Mouse (Mus musculus): Measurements from ENCODE around the gene Sost. TPM values are rescaled to one million over a fixed set of nuclear protein-coding genes. Genes with fewer than 3 reads are reported as not detected.
"Not testable (repeated sequence)": the region's sequence is repeated elsewhere in the genome, so short reads cannot be mapped to it uniquely, and the experiment has no call there.

Gene Sost
- 1 to 10 TPM in 3 of 4 experiments, under 1 TPM in 1; 0.65 to 1.9 (median 1.2) TPM for total RNA-seq (2022)

DNA sequence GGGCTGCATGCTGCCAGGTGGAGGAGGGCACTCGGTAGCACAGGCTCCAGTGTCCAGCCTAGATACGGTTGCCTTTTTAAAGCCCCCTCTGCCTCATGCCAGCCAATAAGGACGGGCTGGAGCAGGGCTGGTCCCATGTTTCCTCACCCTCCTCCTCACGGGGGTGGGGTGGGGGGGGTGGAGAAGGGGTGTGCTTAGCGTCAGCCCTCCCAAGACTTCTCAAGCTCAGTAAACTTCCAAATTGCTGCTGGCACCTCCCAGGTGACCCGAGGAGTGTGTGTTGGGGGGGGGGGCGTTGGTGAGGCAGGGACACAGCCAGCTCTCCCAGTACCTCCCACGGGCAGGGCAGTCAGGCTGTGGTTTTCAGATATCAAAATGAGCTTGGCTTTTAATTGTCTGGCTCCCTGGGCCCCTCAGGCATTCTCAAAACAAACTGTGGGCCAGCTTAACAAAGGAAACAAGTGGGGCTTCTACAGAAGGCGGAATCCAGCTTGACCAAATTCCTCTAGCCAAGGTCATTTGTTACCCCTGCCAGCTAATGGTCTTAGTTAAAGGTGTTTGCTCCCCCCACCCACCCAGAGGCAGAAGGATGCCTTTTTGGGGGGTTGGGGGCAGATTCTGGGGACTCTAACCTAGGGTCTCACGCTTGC, at the start of gene Sost:
Gene Sost (minus strand): TSS at position 51 of the 650 bp plus-strand sequence.
- no peak for DNase-seq (ENCODE audit: low spot score)

GRCm38 (mm10) chr11:102016136-102016535, 49.3 kb upstream of the Sost start:
- DNase-seq (ENCODE audit: low spot score) = peak; percentile 47

- no peak for DNase-seq (ENCODE audit: low spot score)
Observed at GRCm38 (mm10) chr11:102015472-102015871, 48.7 kb upstream of the Sost start.

DNA sequence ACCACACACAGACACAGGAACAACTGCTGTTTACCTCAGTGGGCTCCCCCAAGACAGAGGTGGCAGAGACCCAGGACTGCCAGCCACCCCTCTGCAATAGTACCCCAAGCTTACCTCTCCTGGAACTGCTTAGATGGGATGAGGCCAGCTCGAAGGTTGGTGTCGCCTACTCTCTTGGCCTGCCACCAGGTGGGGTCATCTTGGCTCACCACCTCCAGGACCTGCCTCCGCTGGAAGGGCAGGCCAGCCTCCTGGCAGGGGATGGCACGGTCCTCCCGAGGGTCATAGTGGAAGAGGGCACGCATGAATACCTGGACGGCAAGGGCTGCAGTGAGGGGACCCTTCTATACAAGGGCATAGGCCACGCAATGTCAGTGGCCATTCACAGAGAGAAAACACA, 46.4 kb upstream of the Sost start:
- DNase-seq (ENCODE audit: low spot score) = no peak

DNA sequence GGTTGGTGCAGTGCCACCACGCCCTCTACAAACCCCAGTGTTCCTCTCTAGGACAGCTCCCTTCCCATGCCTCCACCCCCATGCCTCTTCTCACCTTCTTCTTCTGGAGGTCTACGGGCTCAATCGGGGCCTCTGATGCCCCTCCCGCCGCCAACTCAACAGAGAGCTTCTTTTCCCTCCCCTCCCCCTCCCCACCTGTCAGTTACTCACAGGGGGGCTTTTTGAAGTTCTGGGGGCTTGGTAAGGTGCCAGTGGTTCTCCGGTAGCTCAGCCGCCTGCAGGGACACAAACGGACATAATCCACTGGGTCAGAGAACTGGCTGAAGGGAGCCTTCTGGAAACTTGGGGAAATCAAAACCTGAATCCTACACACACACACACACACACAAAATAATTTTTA, 44.7 kb upstream of the Sost start:
- no peak for DNase-seq (ENCODE audit: low spot score)

GRCm38 (mm10) chr11:102010140-102010539, 43.3 kb upstream of the Sost start:
- DNase-seq (ENCODE audit: low spot score) = no peak

GRCm38 (mm10) chr11:102008954-102009637, 42.3 kb upstream of the Sost start:
- DNase-seq (ENCODE audit: low spot score) = no peak

DNA sequence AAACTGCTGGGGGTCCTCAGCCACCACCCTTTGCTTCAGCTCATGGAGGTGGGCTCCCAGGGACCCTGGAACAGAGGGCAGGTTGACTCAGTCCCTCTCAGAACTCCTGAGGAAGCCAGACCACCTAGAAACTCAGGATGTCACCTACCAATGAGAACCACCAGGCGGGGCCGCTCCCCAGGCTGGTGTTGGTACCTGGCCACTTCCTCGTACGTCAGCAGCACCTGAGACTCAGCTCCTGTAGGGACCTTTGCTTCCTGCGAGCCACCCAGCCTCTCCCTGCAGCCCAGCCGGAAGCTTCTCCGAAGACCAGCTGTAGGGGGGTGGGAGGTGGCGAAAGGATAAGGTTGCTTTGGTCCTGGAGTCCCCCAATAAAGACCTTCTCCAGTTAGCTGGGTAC, 41.6 kb upstream of the Sost start:
- no peak for DNase-seq (ENCODE audit: low spot score)

DNA sequence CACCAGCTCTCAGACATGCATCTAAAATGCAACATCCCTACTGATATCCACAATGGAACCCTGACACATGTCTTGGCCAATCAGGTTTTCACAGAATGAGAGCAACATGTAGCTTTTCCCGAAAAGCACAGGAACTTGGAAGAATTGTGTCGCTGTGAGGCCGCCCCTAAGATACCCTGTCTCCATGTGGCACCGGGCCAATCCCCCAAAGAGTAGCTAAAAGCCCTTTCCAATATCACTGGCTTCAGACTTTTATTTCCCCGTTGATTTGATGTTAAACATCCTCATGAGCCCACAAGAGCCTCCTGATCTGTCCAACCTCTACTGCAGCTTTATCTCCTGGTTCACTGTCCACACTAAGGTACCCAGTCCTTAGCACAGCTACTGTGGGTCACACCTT, 39.9 kb upstream of the Sost start:
- no peak for DNase-seq (ENCODE audit: low spot score)

- no peak for DNase-seq (ENCODE audit: low spot score)
Observed at GRCm38 (mm10) chr11:102006271-102006670, 39.5 kb upstream of the Sost start.

DNA sequence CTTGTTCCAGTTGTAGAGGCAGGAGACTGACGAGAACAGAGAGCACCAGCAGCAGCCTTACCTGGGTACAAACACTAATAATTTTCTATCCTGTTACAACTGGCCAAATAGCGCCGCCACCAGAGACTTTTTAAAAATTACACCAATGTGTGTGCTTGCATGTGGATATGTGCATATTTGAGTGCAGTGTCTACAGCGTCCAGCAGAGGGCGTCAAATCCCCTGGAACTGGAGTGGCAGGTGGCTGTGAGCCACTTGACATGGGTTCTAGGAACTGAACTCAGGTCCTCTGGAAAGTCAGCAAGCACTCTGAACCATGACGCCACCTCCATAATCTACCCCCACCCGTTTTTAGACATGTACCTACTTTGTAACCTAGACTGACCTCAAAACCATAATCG, 37.4 kb upstream of the Sost start:
- DNase-seq (ENCODE audit: low spot score) = no peak

DNA sequence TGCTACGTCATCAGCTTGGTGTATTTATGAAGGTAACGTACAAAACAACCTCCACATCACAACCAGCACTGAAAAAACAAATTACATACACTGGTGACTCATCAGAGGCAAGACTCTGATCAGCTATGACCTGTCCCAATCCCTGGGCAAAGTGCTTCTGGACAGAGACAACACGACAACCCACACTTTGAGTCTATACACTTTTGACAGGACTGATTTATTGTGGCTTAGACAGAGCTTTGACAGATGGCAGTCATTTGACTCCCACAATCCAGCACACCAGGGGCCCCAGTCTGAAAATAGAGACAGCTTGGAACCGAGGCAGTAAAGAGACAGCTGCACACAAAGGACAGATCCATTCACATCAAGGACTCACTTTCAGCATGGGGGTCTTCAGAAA, 32.7 kb upstream of the Sost start:
- no peak for DNase-seq (ENCODE audit: low spot score)

GRCm38 (mm10) chr11:101998258-101998657, 31.4 kb upstream of the Sost start:
- DNase-seq (ENCODE audit: low spot score) = peak; percentile 71

DNA sequence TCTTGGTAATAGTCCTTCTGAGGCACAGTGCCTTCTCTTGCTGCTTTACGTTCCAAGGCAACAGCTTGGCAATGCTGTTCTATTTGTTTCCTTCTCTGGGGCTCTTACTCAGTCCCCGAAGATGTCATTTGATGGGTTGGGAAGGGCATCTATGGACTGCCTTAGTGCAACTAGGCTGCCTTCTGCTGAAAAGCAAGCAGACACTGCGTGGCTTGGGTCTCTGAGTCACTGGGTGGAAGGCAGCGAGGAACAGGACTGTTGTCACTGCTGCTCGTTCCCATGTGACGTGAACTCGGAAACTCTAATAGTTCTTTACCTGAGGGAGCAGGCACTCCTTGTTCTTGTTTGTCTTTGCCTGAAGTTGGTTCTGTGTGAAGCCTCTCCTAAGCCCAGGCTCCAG, 29.1 kb upstream of the Sost start:
- DNase-seq (ENCODE audit: low spot score) = no peak

- peak; percentile 41 for DNase-seq (ENCODE audit: low spot score)
Observed at GRCm38 (mm10) chr11:101994100-101994499, 27.3 kb upstream of the Sost start.

- DNase-seq (ENCODE audit: low spot score) = no peak
Observed at GRCm38 (mm10) chr11:101992411-101992810, 25.6 kb upstream of the Sost start.

GRCm38 (mm10) chr11:101991813-101992212, 25.0 kb upstream of the Sost start:
- DNase-seq (ENCODE audit: low spot score) = no peak

DNA sequence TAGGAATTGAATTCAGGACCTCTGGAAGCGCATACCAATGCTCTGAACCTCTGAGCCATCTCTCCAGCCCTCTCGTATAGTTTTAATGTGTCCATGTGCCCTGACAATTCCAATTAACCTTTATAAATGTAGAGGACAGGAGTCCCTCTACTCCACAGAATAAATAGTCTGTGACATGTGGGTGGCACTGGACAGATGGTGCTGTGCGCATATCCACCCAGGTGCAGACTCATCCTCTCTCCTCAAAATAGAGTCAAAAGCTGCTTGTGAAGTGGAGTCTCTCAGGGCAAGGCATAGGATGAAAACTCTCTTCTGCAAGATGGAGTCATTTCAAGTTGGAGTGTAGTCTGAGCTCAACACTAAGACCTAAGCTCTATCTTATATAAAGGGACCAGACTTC, 23.4 kb upstream of the Sost start:
- no peak for DNase-seq (ENCODE audit: low spot score)

- DNase-seq (ENCODE audit: low spot score) = no peak
Observed at GRCm38 (mm10) chr11:101986913-101987312, 20.1 kb upstream of the Sost start, which contains the start of gene Dusp3. TSS of gene Dusp3 (minus strand) at chr11:101987013.

DNA sequence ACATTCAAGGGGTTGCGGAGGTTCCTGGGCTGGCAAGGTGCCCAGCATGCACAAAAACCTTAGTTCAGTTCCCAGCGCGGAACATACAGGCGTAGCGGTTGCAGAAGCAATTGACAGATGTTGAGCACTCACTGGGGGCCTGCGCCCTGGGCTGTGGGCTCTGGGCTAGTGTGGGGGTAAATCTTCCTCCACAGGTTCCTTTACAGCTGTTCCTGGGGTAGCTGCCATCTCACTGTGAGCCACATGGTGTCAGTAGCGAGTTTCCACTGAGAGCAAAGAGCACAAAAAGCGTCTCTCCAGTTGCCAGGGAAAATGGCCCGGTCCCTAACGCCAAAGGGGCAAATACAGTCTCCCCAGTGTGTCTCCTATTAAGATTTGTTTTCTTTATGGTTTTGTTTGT, 19.2 kb upstream of the Sost start:
- peak; percentile 93 for DNase-seq (ENCODE audit: low spot score)

DNA sequence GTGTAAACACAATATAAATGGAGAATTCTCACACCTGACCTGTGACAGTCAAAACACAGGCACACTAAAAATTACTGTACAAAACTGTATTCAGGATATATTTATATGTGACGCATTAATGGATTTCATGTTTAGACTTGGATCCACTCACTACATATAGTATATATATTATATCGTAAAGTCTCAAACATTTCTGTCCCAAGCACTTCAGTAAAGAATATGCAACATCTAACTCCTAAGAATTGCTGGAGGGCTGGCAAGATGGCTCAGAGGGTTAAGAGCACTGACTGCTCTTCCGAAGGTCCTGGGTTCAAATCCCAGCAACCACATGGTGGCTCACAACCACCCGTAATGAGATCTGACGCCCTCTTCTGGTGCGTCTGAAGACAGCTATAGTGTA, 18.6 kb upstream of the Sost start:
- not testable (repeated sequence) for DNase-seq (ENCODE audit: low spot score)

- DNase-seq (ENCODE audit: low spot score) = peak; percentile 98
Observed at GRCm38 (mm10) chr11:101984054-101985025, 17.5 kb upstream of the Sost start, which contains the start of gene Cfap97d1. TSS of gene Cfap97d1 (plus strand) at chr11:101984279.
